Mouse (Mus musculus) megakaryocyte, embryonic 14.5 days (primary cell): ENCODE measurements at regions not wholly inside any gene's neighbourhood (a gene's known extent, or its start where the extent isn't known, plus 50 kb on each side); places are given as distances from the start of the nearest gene placed in this dataset.

Experiments
- FLI1 ChIP-seq: IDR thresholded peaks from 2 replicates; pipeline ENCODE4 v1.6.1; 2012; ENCODE audit warnings: low read length, inconsistent platforms, mixed read lengths
- GATA1 ChIP-seq: IDR thresholded peaks from 3 replicates; pipeline ENCODE4 v1.6.1; 2012; ENCODE audit warnings: mixed read lengths, low read length, inconsistent platforms, borderline replicate concordance

- TF ChIP-seq GATA1 (no peak), FLI1 (no peak)
Measured at GRCm38 (mm10) chr3:115779906-115780305, 65.0 kb upstream of the S1pr1 start.
